Mouse (Mus musculus): Measurements from ENCODE around the gene Pde2a. TPM values are rescaled to one million over a fixed set of nuclear protein-coding genes. Genes with fewer than 3 reads are reported as not detected.

The Pde2a gene
- polyA plus RNA-seq, 1 experiment from 2014 or later = 11.9 TPM

GRCm38 (mm10) chr7:101471968-101472480 lies 50.5 kb downstream of the Pde2a start:
- H3K4me1 ChIP-seq = no peaks in the 10 kb centered on the region; the same call in none of the 2 replicates
- 71% methylated on average over 3 of the region's 3 CpGs for WGBS
- no peak overlapping the region for H3K4me3 ChIP-seq
- no peaks in the 10 kb centered on the region for H3K36me3 ChIP-seq
- DNase-seq (ENCODE audit: low spot score) = no peak
- H3K27ac ChIP-seq (replicated peaks) = 0 out of 2 replicates have a peak overlapping the region, but pooled peaks have one; percentile 2
- no peaks in the 10 kb centered on the region for H3K9me3 ChIP-seq (replicated peaks)
- H3K27me3 ChIP-seq (ENCODE audit: low read depth, poor library complexity, severe bottlenecking) = no peaks in the 10 kb centered on the region

GRCm38 (mm10) chr7:101472598-101473558 lies 51.4 kb downstream of the Pde2a start:
- no peak for DNase-seq (ENCODE audit: low spot score)
- Histone ChIP-seq H3K4me1 (no peaks in the 10 kb centered on the region; the same call in none of the 2 replicates), H3K9me3 (replicated peaks) (no peaks in the 10 kb centered on the region), H3K27me3 (ENCODE audit: low read depth, poor library complexity, severe bottlenecking) (no peaks in the 10 kb centered on the region), H3K4me3 (no peak overlapping the region), H3K27ac (replicated peaks) (0 out of 2 replicates have a peak overlapping the region, but pooled peaks have one; percentile 2), H3K36me3 (no peaks in the 10 kb centered on the region)
- 70% methylated on average over 10 of the region's 10 CpGs for WGBS

GRCm38 (mm10) chr7:101474399-101474811 lies 52.9 kb downstream of the Pde2a start:
- Histone ChIP-seq H3K36me3 (no peaks in the 10 kb centered on the region), H3K4me1 (no peaks in the 10 kb centered on the region; the same call in none of the 2 replicates), H3K4me3 (no peak overlapping the region), H3K27ac (replicated peaks) (no peak overlapping the region), H3K27me3 (ENCODE audit: low read depth, poor library complexity, severe bottlenecking) (no peaks in the 10 kb centered on the region), H3K9me3 (replicated peaks) (no peaks in the 10 kb centered on the region)
- DNase-seq (ENCODE audit: low spot score) = no peak
- WGBS = 91% methylated on average over 5 of the region's 5 CpGs

GRCm38 (mm10) chr7:101476028-101476427 lies 54.5 kb downstream of the Pde2a start:
- 81% methylated on average over 3 of the region's 3 CpGs for WGBS
- Histone ChIP-seq H3K27me3 (ENCODE audit: low read depth, poor library complexity, severe bottlenecking) (no peaks in the 10 kb centered on the region), H3K9me3 (replicated peaks) (no peaks in the 10 kb centered on the region), H3K36me3 (no peaks in the 10 kb centered on the region), H3K4me3 (no peak overlapping the region), H3K4me1 (peaks cover 5% of the 10 kb centered on the region), H3K27ac (replicated peaks) (no peak overlapping the region)
- no peak for DNase-seq (ENCODE audit: low spot score)

- no peak overlapping the region for H3K4me3 ChIP-seq
- DNase-seq (ENCODE audit: low spot score) = no peak
- 85% methylated on average over 4 of the region's 4 CpGs for WGBS
- H3K9me3 ChIP-seq (replicated peaks) = no peaks in the 10 kb centered on the region
- no peak overlapping the region for H3K27ac ChIP-seq (replicated peaks)
- H3K27me3 ChIP-seq (ENCODE audit: low read depth, poor library complexity, severe bottlenecking) = no peaks in the 10 kb centered on the region
- H3K36me3 ChIP-seq = no peaks in the 10 kb centered on the region
- H3K4me1 ChIP-seq = peaks cover 8% of the 10 kb centered on the region
These were observed 55.0 kb downstream of the Pde2a start for GRCm38 (mm10) chr7:101476493-101476892.

- no peaks in the 10 kb centered on the region for H3K36me3 ChIP-seq
- H3K27ac ChIP-seq (replicated peaks) = no peak overlapping the region
- H3K4me1 ChIP-seq = peaks cover 8% of the 10 kb centered on the region; the same call in 1 of the 2 replicates
- H3K9me3 ChIP-seq (replicated peaks) = no peaks in the 10 kb centered on the region
- no peak overlapping the region for H3K4me3 ChIP-seq
- 57% methylated on average over 5 of the region's 5 CpGs for WGBS
- no peak for DNase-seq (ENCODE audit: low spot score)
- H3K27me3 ChIP-seq (ENCODE audit: low read depth, poor library complexity, severe bottlenecking) = no peaks in the 10 kb centered on the region
These were observed 55.7 kb downstream of the Pde2a start for GRCm38 (mm10) chr7:101477200-101477599.

GRCm38 (mm10) chr7:101478099-101478498 lies 56.6 kb downstream of the Pde2a start:
- 80% methylated on average over 5 of the region's 5 CpGs for WGBS
- H3K4me1 ChIP-seq = peaks cover 8% of the 10 kb centered on the region; the same call in 1 of the 2 replicates
- no peaks in the 10 kb centered on the region for H3K27me3 ChIP-seq (ENCODE audit: low read depth, poor library complexity, severe bottlenecking)
- DNase-seq (ENCODE audit: low spot score) = no peak
- H3K4me3 ChIP-seq = no peak overlapping the region
- no peaks in the 10 kb centered on the region for H3K9me3 ChIP-seq (replicated peaks)
- no peaks in the 10 kb centered on the region for H3K36me3 ChIP-seq
- H3K27ac ChIP-seq (replicated peaks) = no peak overlapping the region

- Histone ChIP-seq H3K36me3 (no peaks in the 10 kb centered on the region), H3K4me3 (no peak overlapping the region), H3K9me3 (replicated peaks) (no peaks in the 10 kb centered on the region), H3K27ac (replicated peaks) (no peak overlapping the region), H3K27me3 (ENCODE audit: low read depth, poor library complexity, severe bottlenecking) (no peaks in the 10 kb centered on the region), H3K4me1 (peaks cover 12% of the 10 kb centered on the region)
- DNase-seq (ENCODE audit: low spot score) = no peak
- 86% methylated on average over 4 of the region's 4 CpGs for WGBS
These were observed 58.4 kb downstream of the Pde2a start for GRCm38 (mm10) chr7:101479841-101480240.

GRCm38 (mm10) chr7:101480671-101481070 lies 59.2 kb downstream of the Pde2a start:
- 64% methylated on average over 6 of the region's 6 CpGs for WGBS
- no peak overlapping the region for H3K4me3 ChIP-seq
- DNase-seq (ENCODE audit: low spot score) = no peak
- peaks cover 12% of the 10 kb centered on the region for H3K4me1 ChIP-seq
- no peaks in the 10 kb centered on the region for H3K36me3 ChIP-seq
- no peaks in the 10 kb centered on the region for H3K27me3 ChIP-seq (ENCODE audit: low read depth, poor library complexity, severe bottlenecking)
- no peak overlapping the region; the same call in 1 of the 2 replicates for H3K27ac ChIP-seq (replicated peaks)
- no peaks in the 10 kb centered on the region for H3K9me3 ChIP-seq (replicated peaks)

- H3K27ac ChIP-seq (replicated peaks) = no peak overlapping the region
- 77% methylated on average over 8 of the region's 8 CpGs for WGBS
- no peak for DNase-seq (ENCODE audit: low spot score)
These were observed 60.5 kb downstream of the Pde2a start for GRCm38 (mm10) chr7:101481872-101482498.

GRCm38 (mm10) chr7:101482499-101483081 lies 61.1 kb downstream of the Pde2a start:
- Histone ChIP-seq H3K36me3 (no peaks in the 10 kb centered on the region), H3K4me3 (no peak overlapping the region), H3K4me1 (peaks cover 17% of the 10 kb centered on the region), H3K27me3 (ENCODE audit: low read depth, poor library complexity, severe bottlenecking) (no peaks in the 10 kb centered on the region), H3K27ac (replicated peaks) (no peak overlapping the region; the same call in 1 of the 2 replicates), H3K9me3 (replicated peaks) (no peaks in the 10 kb centered on the region)
- DNase-seq (ENCODE audit: low spot score) = no peak
- WGBS = 90% methylated on average over 9 of the region's 9 CpGs

More at GRCm38 (mm10) chr7:101481872-101482498, 60.5 kb downstream of the Pde2a start:
- Histone ChIP-seq H3K36me3 (no peaks in the 10 kb centered on the region), H3K27me3 (ENCODE audit: low read depth, poor library complexity, severe bottlenecking) (no peaks in the 10 kb centered on the region), H3K9me3 (replicated peaks) (no peaks in the 10 kb centered on the region), H3K4me1 (peaks cover 12% of the 10 kb centered on the region), H3K4me3 (no peak overlapping the region)

- Histone ChIP-seq H3K9me3 (replicated peaks) (no peaks in the 10 kb centered on the region), H3K36me3 (no peaks in the 10 kb centered on the region), H3K4me1 (peaks cover 20% of the 10 kb centered on the region), H3K27ac (replicated peaks) (no peak overlapping the region), H3K4me3 (no peak overlapping the region), H3K27me3 (ENCODE audit: low read depth, poor library complexity, severe bottlenecking) (no peaks in the 10 kb centered on the region)
- WGBS = 79% methylated on average over 9 of the region's 9 CpGs
- no peak for DNase-seq (ENCODE audit: low spot score)
These were observed 62.1 kb downstream of the Pde2a start for GRCm38 (mm10) chr7:101483498-101484115.

All from midbrain, embryonic 10.5 days (tissue).